Mouse (Mus musculus): ENCODE data around the gene 2210407C18Rik.

Gene 2210407C18Rik

GRCm38 (mm10) chr11:58615975-58616374 is at the start of gene 2210407C18Rik:
Gene 2210407C18Rik (minus strand): TSS chr11:58616075.
- DNase-seq = no peak

- no peak for DNase-seq
These were observed 42.7 kb upstream of the 2210407C18Rik start, which contains the start of gene Olfr322 for GRCm38 (mm10) chr11:58658596-58658995. Gene Olfr322 (plus strand): TSS chr11:58658782.

DNA sequence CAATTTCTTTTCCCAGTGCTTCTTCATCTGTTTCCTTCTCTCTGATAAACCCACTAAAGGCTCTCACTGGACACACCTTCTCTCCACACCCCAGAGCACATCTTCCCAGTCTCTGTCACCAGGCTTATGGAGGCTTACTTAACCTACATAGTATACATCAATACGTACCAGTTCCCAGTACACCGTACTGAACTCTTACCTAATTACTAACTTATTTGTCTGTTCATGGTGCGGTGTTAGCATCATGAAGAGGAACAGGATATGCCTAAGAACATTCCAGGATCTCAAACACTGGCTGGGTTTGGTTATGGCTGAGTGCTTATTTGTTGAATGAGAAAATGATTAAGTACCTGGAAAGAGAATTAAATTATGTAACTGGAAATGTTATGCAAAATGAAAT is 39.3 kb upstream of the 2210407C18Rik start:
- no peak for DNase-seq

GRCm38 (mm10) chr11:58643350-58643749 is 27.5 kb upstream of the 2210407C18Rik start:
- peak in 1 of 2 experiments; percentile 9 for DNase-seq

- DNase-seq = no peak
These were observed 25.9 kb upstream of the 2210407C18Rik start for GRCm38 (mm10) chr11:58641638-58642358.

GRCm38 (mm10) chr11:58641057-58641456 is 25.2 kb upstream of the 2210407C18Rik start:
- no peak for DNase-seq

DNA sequence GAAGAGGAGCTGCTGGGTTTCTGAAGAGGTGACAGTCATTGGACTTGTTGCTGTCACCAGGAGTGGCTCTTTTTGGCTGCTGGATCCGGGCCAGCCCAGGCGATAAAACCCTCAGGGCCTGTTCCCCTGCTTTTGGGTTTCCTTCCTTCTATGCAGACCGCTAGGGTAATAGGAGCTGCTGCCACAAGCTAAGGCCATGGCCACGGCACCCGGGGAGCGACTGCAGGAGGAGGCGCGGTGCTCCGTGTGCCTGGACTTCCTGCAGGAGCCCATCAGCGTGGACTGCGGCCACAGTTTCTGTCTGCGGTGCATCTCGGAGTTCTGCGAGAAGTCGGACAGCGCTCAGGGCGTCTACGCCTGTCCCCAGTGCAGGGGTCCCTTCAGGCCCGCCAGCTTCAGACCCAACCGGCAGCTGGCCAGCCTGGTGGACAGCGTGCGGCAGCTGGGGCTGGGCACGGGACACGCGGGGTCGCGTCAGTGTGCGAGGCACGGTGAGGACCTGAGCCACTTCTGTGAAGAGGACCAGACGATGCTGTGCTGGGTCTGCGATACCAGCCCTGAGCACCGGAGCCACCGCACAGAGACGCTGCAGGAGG is 24.5 kb upstream of the 2210407C18Rik start, which contains the start of gene Trim58:
Gene Trim58 (plus strand): TSS at position 194 of the 596 bp plus-strand sequence.
- peak in 1 of 2 experiments; percentile 2 for DNase-seq

DNA sequence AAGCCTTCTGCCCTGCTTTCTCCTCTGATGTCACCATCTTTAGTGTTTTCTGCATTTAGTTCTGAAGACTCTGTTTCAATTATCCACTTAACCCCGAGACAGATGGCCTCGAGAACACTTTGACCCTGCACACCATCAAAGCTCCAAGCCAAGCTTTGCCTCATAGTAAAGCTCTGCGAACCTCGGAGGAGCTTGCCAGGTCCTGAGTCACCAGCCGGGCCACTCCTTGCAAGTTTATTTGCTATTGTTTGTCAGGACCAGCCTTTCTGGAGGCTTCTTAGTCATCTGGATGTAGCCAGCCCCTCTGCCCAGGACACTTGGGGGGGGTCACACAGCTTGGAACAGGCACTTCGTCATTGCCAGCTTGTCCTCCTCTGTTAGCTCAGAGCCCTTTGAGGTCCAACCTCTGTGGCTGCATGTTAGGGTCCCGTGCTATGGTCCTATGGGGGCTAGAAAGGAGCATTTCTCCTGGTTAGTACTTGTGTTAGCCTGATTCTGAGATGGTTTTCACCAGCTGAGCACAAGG is 22.4 kb upstream of the 2210407C18Rik start:
- no peak for DNase-seq

DNA sequence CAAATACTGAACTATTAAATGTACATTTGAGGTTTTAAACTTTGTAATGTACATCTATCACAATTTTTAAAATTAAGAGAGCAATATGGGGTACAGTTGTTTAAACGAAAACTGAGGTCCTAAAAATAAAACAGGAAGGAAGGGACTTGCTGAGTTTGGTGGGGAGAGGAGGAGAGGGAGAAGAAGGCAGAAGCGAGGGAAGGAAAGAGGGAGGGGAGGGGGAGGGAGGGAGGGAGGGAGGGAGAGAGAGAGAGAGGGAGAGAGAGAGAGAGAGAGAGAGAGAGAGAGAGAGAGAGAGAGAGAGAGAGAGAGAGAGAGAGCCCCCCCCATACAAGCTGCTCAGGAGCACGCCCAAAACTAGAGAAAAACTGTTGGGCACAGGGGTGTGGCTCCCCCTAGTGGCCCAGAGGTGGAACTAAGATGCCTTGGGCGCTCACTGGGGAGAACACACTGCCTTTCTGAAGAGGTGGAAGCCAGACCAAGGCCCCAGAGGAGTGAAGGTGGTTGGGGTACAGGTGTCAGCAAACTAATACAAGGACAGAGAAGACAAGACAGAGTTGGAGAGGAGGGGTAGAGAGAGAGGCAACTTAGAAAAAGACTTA is 20.6 kb upstream of the 2210407C18Rik start:
- peak; percentile 23 to 33 for DNase-seq

DNA sequence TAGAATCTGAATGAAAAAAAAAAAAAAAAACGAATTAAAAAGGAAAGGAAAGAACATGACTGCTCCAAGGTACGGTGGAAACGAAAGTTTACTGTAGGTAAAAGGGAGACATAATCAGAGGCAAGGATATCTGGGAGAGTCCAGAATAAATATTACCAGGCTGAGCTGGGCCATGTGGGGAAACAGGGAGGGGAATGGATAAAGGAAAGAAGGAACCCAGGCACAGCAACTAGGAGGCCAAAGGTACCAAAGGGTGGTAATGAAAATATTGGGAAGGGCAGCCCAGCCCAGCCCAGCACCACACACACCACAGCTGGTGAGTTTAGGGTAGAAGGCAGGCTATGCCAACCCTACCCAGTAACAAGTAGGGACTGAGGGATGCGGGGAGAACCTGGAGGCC is 19.0 kb upstream of the 2210407C18Rik start:
- no peak for DNase-seq

DNA sequence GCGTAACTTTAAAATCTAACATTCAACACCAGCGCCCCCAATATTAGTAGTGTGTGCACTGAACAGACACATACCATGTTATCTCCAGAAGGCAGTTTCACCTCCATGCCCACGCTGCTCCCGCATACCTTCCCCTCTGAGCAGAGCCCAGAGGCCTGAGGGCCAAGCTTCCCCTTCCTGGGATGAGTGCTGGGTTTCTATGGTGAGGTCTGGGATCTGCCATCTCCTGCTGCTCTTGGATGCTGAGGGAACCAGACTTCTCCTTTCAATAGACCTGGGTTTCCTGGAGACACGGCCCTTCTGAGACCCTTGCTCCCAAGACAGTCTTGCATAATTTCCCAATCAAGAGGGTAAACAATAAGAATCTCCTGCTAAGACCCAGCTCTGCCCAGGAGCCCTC is 14.5 kb upstream of the 2210407C18Rik start, which contains the start of gene Olfr323:
Gene Olfr323 (minus strand): TSS at position 101 of the 400 bp plus-strand sequence.
- DNase-seq = no peak

- DNase-seq = no peak
These were observed 10.3 kb upstream of the 2210407C18Rik start for GRCm38 (mm10) chr11:58626146-58626545.

- DNase-seq = no peak
These were observed 2.9 kb upstream of the 2210407C18Rik start for GRCm38 (mm10) chr11:58618793-58619192.

GRCm38 (mm10) chr11:58618369-58618768 is 2.5 kb upstream of the 2210407C18Rik start:
- no peak for DNase-seq

DNA sequence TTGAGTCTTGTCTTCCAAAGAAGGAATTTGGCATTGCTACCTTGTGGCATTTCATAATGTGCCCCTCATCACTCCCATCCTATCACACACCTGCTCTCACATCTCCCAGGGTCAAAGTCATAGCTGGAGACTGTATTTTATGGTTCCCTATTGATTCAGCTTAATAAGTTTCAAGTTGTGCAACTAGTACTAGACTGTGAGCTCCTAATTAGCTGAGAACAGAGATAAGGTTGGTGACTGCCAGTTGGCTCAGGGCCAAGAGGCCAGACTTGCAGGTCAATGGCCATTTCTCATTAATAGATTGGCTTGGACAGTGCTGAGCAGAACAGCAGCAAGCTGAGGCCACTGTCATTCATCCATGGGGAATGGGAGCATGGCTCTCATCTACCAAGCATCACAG is 1.3 kb downstream of the 2210407C18Rik start:
- DNase-seq = peak in 1 of 2 experiments; percentile 28

GRCm38 (mm10) chr11:58613359-58613758 is 2.5 kb downstream of the 2210407C18Rik start:
- no peak for DNase-seq

DNA sequence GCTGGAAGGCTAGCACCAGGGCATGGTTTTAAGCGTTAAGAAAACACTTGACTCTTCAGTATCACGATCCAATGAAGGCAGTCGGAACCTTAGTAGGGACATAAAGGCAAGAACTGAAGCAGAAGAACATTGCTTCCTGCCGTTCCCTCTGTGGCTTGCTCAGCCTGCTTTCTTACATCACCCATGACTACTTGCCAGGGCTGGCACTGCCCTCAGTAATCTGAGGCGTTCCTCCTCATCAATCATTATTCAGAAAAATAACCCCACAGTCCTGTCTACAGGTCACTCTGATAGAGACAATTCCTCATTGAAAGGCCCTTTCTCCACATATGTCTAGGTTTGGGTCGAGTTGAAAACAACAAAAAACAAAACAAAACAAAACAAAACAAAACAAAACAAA is 8.8 kb downstream of the 2210407C18Rik start:
- no peak for DNase-seq

- DNase-seq = no peak
These were observed 9.5 kb downstream of the 2210407C18Rik start for GRCm38 (mm10) chr11:58606177-58606919.

- DNase-seq = no peak
These were observed 10.6 kb downstream of the 2210407C18Rik start for GRCm38 (mm10) chr11:58605228-58605627.

DNA sequence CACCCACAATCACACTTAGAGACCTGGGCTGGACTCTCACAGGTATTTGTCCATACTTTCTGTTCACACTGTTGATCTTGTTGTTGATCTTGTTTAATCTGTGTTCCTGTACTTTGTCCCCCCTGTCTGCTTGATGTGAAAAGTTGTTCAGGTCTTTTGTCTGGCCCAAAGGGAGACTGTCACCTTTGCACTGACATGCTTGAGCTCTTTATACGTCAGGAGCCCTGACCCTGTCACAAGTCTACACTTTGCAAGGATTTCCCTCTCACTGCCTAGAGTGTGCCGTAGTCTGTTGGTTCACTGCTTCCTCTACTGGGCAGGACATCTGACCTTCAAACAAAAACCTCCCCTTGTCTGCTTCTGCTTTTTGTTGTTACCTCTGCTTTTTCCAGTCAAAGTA is 11.2 kb downstream of the 2210407C18Rik start:
- no peak for DNase-seq

DNA sequence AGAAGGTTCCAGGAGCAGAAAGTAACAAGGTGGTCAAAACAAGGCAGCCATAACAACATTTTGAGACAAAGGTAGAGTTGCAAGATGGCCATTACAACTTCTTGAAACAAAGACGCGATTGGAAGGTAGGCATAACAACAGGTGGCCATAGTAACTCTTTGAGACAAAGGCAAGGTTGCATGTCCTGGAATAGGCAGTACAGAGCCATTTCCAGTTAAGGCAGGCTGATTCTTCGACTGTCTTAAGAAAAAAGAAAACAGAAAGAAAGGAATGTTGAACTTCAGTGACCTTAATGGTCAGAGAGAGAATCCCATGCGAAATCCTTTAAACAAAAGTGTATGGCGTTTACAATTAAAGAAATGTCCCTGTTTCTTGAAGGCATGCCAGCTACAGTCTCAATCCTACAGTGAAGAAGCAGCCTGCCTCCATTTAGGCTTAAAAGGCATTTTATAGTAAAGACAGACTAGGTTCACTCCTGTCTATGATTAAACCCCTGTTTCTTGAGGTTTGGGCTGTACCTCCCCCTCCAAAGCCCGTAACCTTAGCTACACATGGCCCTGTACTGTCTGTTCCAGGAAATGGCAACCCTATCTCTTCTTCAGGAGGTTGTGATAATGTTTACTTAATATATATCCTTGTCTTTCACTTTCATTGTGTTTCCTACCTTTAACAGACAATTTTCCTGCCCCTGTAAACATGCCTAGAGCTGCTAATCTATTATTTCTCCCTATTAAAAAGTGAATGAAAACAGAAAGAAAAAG is 12.9 kb downstream of the 2210407C18Rik start:
- DNase-seq = no peak

- DNase-seq = no peak
These were observed 13.8 kb downstream of the 2210407C18Rik start for GRCm38 (mm10) chr11:58602062-58602461.
